Mouse (Mus musculus): ENCODE data around the gene Hadh. TPM values are rescaled to one million over a fixed set of nuclear protein-coding genes. Genes with fewer than 3 reads are reported as not detected.

Gene Hadh
- polyA plus RNA-seq, 1 experiment from 2014 or later = 22.5 TPM

DNA sequence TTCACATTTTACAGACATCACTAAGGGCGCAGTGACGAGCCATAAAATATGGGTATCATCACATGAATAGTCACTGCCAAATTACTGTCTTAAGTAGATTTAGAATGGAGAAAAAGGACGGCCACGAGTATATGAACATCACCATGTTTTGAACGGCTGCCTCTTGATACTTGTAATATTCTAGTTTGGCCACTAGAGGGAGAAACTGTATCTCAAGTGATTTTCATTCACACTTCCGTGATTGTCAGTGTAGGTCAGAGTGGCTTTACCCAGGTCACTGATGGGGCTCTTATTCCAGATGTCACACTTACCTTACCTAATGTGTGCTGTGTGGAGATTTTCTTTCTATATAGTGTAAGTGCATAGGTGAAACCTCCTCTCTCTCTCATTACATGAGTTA lies 28.0 kb upstream of the Hadh start:
- Histone ChIP-seq H3K9ac (replicated peaks) (no peak overlapping the region), H3K27ac (replicated peaks) (no peak overlapping the region), H3K4me3 (replicated peaks) (no peak overlapping the region), H3K27me3 (replicated peaks) (no peaks in the 10 kb centered on the region), H3K9me3 (replicated peaks) (no peaks in the 10 kb centered on the region), H3K4me1 (peaks cover 9% of the 10 kb centered on the region), H3K4me2 (no peak overlapping the region), H3K36me3 (peaks cover 7% of the 10 kb centered on the region)
- WGBS = 10% methylated on average over 6 of the region's 6 CpGs
- ATAC-seq (ENCODE audit: low FRiP score) = no peak

GRCm38 (mm10) chr3:131299078-131299477 lies 27.2 kb upstream of the Hadh start:
- Histone ChIP-seq H3K27ac (replicated peaks) (no peak overlapping the region), H3K9me3 (replicated peaks) (no peaks in the 10 kb centered on the region), H3K36me3 (peaks cover 7% of the 10 kb centered on the region), H3K4me1 (peaks cover 9% of the 10 kb centered on the region), H3K27me3 (replicated peaks) (no peaks in the 10 kb centered on the region), H3K4me2 (no peak overlapping the region), H3K9ac (replicated peaks) (no peak overlapping the region), H3K4me3 (replicated peaks) (no peak overlapping the region)
- 89% methylated on average over 9 of the region's 9 CpGs for whole genome bisulfite sequencing
- no peak for ATAC-seq (ENCODE audit: low FRiP score)

DNA sequence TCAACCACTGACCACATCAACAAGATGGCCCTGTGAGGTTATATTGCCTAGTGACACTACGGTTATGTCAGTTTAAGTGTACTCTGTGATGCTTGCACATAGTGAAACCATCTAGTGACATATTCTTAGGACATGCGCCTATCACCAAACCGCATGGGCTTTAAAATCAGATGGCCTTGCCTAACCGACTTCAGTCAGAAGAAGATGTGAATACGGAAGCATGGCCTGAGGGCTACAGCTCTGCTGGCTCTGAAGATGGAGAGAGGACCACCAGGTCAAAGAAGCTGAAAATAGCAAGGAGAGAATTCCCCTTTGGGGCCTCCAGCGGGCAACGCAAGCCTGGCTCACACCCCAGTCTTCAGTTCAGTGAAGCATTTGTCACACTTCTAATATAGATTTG lies 25.0 kb upstream of the Hadh start:
- no peaks in the 10 kb centered on the region for H3K9me3 ChIP-seq (replicated peaks)
- WGBS = 91% methylated on average over 7 of the region's 7 CpGs
- no peak overlapping the region for H3K27ac ChIP-seq (replicated peaks)
- peaks cover 7% of the 10 kb centered on the region for H3K36me3 ChIP-seq
- H3K4me3 ChIP-seq (replicated peaks) = no peak overlapping the region
- no peak for ATAC-seq (ENCODE audit: low FRiP score)
- H3K4me1 ChIP-seq = peaks cover 7% of the 10 kb centered on the region
- H3K27me3 ChIP-seq (replicated peaks) = no peaks in the 10 kb centered on the region
- H3K9ac ChIP-seq (replicated peaks) = no peak overlapping the region
- no peak overlapping the region for H3K4me2 ChIP-seq

GRCm38 (mm10) chr3:131295513-131296200 lies 23.8 kb upstream of the Hadh start:
- no peak for ATAC-seq (ENCODE audit: low FRiP score)
- Histone ChIP-seq H3K27ac (replicated peaks) (no peak overlapping the region), H3K9me3 (replicated peaks) (no peaks in the 10 kb centered on the region), H3K4me1 (no peaks in the 10 kb centered on the region), H3K36me3 (peaks cover 11% of the 10 kb centered on the region), H3K4me2 (no peak overlapping the region), H3K9ac (replicated peaks) (no peak overlapping the region), H3K4me3 (replicated peaks) (no peak overlapping the region), H3K27me3 (replicated peaks) (no peaks in the 10 kb centered on the region)
- 93% methylated on average over 12 of the region's 12 CpGs for WGBS

DNA sequence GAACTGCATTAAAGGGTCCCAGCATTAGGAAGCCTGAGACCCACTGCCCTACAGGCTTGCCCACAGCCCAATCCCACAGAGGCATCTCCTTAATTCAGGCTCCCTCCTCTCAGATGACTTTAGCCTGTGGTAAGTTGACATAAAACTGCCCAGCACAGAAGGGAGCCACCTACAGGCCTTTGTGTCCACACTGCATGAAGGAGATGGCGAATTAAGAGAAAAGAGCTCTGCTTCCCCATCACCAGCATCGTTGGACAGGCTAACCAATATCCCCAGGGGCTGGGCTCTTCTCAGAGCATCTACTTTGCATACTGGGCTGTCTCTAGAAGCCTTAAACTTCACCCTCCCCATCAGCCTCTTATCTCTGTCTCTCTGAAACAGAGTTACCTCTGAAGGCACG lies 22.6 kb upstream of the Hadh start:
- peaks cover 12% of the 10 kb centered on the region for H3K36me3 ChIP-seq
- no peaks in the 10 kb centered on the region for H3K4me1 ChIP-seq
- no peak overlapping the region for H3K9ac ChIP-seq (replicated peaks)
- no peak overlapping the region for H3K4me2 ChIP-seq
- H3K9me3 ChIP-seq (replicated peaks) = no peaks in the 10 kb centered on the region
- no peak for ATAC-seq (ENCODE audit: low FRiP score)
- no peak overlapping the region for H3K4me3 ChIP-seq (replicated peaks)
- 50% methylated on average over 3 of the region's 3 CpGs for WGBS
- H3K27ac ChIP-seq (replicated peaks) = no peak overlapping the region
- no peaks in the 10 kb centered on the region for H3K27me3 ChIP-seq (replicated peaks)

GRCm38 (mm10) chr3:131292959-131293358 lies 21.1 kb upstream of the Hadh start:
- H3K27me3 ChIP-seq (replicated peaks) = no peaks in the 10 kb centered on the region
- no peak overlapping the region for H3K27ac ChIP-seq (replicated peaks)
- no peak overlapping the region for H3K4me3 ChIP-seq (replicated peaks)
- ATAC-seq (ENCODE audit: low FRiP score) = no peak
- peaks cover 12% of the 10 kb centered on the region for H3K36me3 ChIP-seq
- H3K4me2 ChIP-seq = no peak overlapping the region
- 83% methylated on average over 3 of the region's 3 CpGs for WGBS
- H3K9ac ChIP-seq (replicated peaks) = no peak overlapping the region
- H3K4me1 ChIP-seq = no peaks in the 10 kb centered on the region
- H3K9me3 ChIP-seq (replicated peaks) = no peaks in the 10 kb centered on the region

DNA sequence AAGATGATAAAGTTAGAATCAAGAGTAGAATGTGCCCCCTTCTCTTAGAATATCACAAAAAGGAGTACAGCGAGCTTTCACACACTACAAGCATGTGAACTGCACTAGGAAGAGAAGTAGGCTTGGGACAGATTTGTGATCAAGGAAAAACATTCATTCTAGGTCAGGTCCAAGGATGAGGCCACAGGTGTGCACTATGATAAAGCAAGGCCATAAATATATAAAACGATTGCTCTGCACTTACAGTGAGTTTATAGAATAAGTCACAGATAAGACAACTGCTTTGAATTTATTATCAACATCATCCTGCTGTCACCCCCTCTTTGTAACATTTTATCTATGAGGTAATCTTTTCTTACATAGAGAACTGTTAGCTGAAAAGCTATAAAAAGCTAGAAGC lies 20.4 kb upstream of the Hadh start:
- no peak overlapping the region for H3K9ac ChIP-seq (replicated peaks)
- no peak overlapping the region for H3K4me2 ChIP-seq
- no peak overlapping the region for H3K27ac ChIP-seq (replicated peaks)
- H3K27me3 ChIP-seq (replicated peaks) = no peaks in the 10 kb centered on the region
- ATAC-seq (ENCODE audit: low FRiP score) = no peak
- 92% methylated on average over 2 of the region's 2 CpGs for WGBS
- no peak overlapping the region for H3K4me3 ChIP-seq (replicated peaks)
- no peaks in the 10 kb centered on the region for H3K4me1 ChIP-seq
- no peaks in the 10 kb centered on the region for H3K9me3 ChIP-seq (replicated peaks)
- H3K36me3 ChIP-seq = peaks cover 8% of the 10 kb centered on the region

GRCm38 (mm10) chr3:131291890-131292289 lies 20.0 kb upstream of the Hadh start:
- ATAC-seq (ENCODE audit: low FRiP score) = no peak
- H3K9ac ChIP-seq (replicated peaks) = no peak overlapping the region
- no peak overlapping the region for H3K4me2 ChIP-seq
- no peak overlapping the region for H3K4me3 ChIP-seq (replicated peaks)
- H3K36me3 ChIP-seq = peaks cover 5% of the 10 kb centered on the region
- no peaks in the 10 kb centered on the region for H3K27me3 ChIP-seq (replicated peaks)
- no peaks in the 10 kb centered on the region for H3K9me3 ChIP-seq (replicated peaks)
- 88% methylated on average over 4 of the region's 4 CpGs for WGBS
- no peak overlapping the region for H3K27ac ChIP-seq (replicated peaks)
- H3K4me1 ChIP-seq = no peaks in the 10 kb centered on the region

DNA sequence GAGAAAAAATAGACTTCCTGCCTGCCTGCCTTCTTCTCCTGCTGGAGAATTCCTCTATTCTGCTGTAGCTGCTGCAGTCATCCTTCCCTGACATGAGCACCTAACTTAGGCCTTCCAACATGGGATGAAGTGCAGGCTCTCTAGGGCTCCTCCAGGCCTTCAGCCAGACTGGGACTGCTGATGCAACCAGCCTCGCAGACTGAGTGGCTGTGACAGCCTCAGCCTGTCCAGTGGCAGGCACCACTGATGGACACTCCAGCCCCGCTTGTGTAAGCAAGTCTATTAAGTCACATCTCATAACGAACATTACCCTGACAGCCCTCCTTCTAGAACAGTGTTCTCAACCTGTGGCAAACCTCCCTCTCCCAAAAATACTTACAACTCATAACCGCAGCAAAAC lies 2.2 kb upstream of the Hadh start:
- no peaks in the 10 kb centered on the region for H3K36me3 ChIP-seq
- H3K27me3 ChIP-seq (replicated peaks) = no peaks in the 10 kb centered on the region
- no peaks in the 10 kb centered on the region for H3K9me3 ChIP-seq (replicated peaks)
- no peak overlapping the region for H3K4me2 ChIP-seq
- H3K4me3 ChIP-seq (replicated peaks) = no peak overlapping the region
- H3K4me1 ChIP-seq = peaks cover 16% of the 10 kb centered on the region
- no peak for ATAC-seq (ENCODE audit: low FRiP score)
- no peak overlapping the region for H3K27ac ChIP-seq (replicated peaks)
- 89% methylated on average over 4 of the region's 4 CpGs for WGBS
- H3K9ac ChIP-seq (replicated peaks) = no peak overlapping the region

DNA sequence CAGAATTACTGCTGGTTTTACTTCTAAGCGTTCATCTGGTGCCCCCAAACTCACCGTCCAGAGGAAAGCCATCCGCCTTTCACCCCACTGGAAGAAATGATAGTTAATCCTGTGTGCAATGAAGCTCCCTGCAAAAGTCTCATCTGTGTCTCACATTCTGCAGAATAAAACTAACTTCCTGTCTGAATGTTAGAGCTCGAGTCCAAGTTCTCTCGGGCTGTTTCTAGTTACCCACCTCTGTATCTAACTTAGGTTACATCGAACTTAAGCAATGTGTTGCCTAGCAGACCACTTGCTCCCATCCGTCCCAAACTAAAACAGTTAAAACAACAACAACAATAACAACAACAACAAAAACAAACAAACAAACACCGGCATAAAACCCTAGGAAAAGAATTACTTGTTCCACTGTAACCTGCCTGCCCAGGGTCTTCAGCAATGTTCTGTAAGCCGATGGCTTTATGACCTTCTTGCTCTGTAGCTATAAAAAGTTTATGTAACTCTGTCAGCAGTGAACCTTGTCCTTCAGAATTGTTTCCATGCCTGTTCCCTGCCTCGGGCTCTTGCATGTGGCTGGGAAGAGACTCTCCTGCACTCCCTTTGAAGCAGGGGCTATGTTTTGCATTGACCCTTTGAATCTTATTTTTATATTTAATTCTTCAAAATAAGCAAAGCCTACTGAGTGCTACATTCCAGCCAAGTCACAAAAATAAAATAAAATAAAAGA lies 636 bp upstream of the Hadh start:
- Histone ChIP-seq H3K27ac (replicated peaks) (0 out of 2 replicates have a peak overlapping the region, but pooled peaks have one; percentile 30), H3K4me2 (peak overlapping the region; percentile 86), H3K36me3 (no peaks in the 10 kb centered on the region), H3K9ac (replicated peaks) (peak overlapping the region; percentile 63), H3K4me3 (replicated peaks) (peak overlapping the region; percentile 72), H3K4me1 (peaks cover 16% of the 10 kb centered on the region), H3K9me3 (replicated peaks) (no peaks in the 10 kb centered on the region), H3K27me3 (replicated peaks) (no peaks in the 10 kb centered on the region)
- ATAC-seq (ENCODE audit: low FRiP score) = peak; percentile 8; the same call in 1 of the 2 replicates
- WGBS = 55% methylated on average over 10 of the region's 10 CpGs

- Histone ChIP-seq H3K27ac (replicated peaks) (no peak overlapping the region), H3K4me3 (replicated peaks) (peak overlapping the region; percentile 72), H3K4me1 (peaks cover 16% of the 10 kb centered on the region), H3K4me2 (peak overlapping the region; percentile 86), H3K36me3 (no peaks in the 10 kb centered on the region), H3K27me3 (replicated peaks) (no peaks in the 10 kb centered on the region), H3K9ac (replicated peaks) (peak overlapping the region; percentile 63; the same call in 1 of the 2 replicates), H3K9me3 (replicated peaks) (no peaks in the 10 kb centered on the region)
- 13% methylated on average over 8 of the region's 8 CpGs for WGBS
- no peak for ATAC-seq (ENCODE audit: low FRiP score)
These were observed 744 bp downstream of the Hadh start for GRCm38 (mm10) chr3:131271157-131271556.

DNA sequence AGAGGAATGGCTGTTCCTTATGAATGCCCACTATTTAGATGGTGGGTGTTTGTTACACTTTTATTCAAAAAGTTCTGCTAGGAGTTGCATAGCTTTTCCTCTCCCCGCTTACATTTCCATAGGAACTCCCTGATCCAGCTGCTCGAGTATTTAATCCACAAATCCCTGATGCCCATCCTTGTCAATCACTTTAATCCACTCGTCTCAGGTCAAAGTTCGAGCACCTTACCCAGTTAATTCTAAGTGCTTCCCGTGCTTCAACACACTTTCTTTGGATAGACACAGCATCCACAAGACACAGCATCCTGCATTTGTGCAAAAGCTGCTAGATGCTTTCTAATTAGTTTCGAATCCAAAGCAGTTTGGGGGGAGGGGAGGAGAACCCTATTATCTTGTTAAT lies 1.5 kb downstream of the Hadh start:
- WGBS = 59% methylated on average over 6 of the region's 6 CpGs
- no peak overlapping the region for H3K9ac ChIP-seq (replicated peaks)
- H3K4me1 ChIP-seq = peaks cover 16% of the 10 kb centered on the region
- H3K27me3 ChIP-seq (replicated peaks) = no peaks in the 10 kb centered on the region
- H3K4me3 ChIP-seq (replicated peaks) = no peak overlapping the region
- H3K4me2 ChIP-seq = peak overlapping the region; percentile 86; the same call in 1 of the 2 replicates
- no peaks in the 10 kb centered on the region for H3K36me3 ChIP-seq
- H3K27ac ChIP-seq (replicated peaks) = no peak overlapping the region
- H3K9me3 ChIP-seq (replicated peaks) = no peaks in the 10 kb centered on the region
- ATAC-seq (ENCODE audit: low FRiP score) = no peak

All from neural tube, embryonic 15.5 days (tissue).